18 mouse cellular contexts compared by ENCODE assay signal in genomic region chr14:21147171-21147570, GRCm38 (mm10).
"Had no signal": no experiment of that assay in that cellular context is flagged by ENCODE, and none has a peak within 500 bp of the region (broad histone marks: within the 10 kb centered on the region; RNA-seq: fewer than 3 reads in every experiment).

No protein-coding gene starts in this region.

- H3K36me3 ChIP-seq: midbrain, embryonic 10.5 days; midbrain, embryonic 13.5 days; neural tube, embryonic 13.5 days; neural tube, embryonic 15.5 days had no signal

- H3K27ac ChIP-seq: midbrain, embryonic 10.5 days; midbrain, embryonic 13.5 days; neural tube, embryonic 13.5 days; neural tube, embryonic 15.5 days had no signal

- DNase-seq: lung, adult 18-20 months; lung, embryonic 14.5 days; lung, postnatal 10 days; lung, postnatal 4 days; retina, postnatal 1 day; right cerebral cortex, adult 18-20 months; right cerebral cortex, postnatal 25 days; right cerebral cortex, postnatal 4 days; spleen, adult 18-20 months; thymus, adult 18-20 months; thymus, postnatal 25 days; thymus, postnatal 4 days had no signal

- H3K4me1 ChIP-seq: midbrain, embryonic 10.5 days; midbrain, embryonic 13.5 days; neural tube, embryonic 13.5 days; neural tube, embryonic 15.5 days had no signal

- H3K9me3 ChIP-seq: midbrain, embryonic 10.5 days; midbrain, embryonic 13.5 days; neural tube, embryonic 13.5 days; neural tube, embryonic 15.5 days had no signal

- H3K4me3 ChIP-seq: midbrain, embryonic 10.5 days; midbrain, embryonic 13.5 days; myocyte; neural tube, embryonic 13.5 days; neural tube, embryonic 15.5 days had no signal

- H3K4me2 ChIP-seq: lung, embryonic 14.5 days; midbrain, embryonic 13.5 days; neural tube, embryonic 13.5 days; neural tube, embryonic 15.5 days had no signal

- ATAC-seq: midbrain, embryonic 13.5 days; midbrain, embryonic 16.5 days had no signal

- H3K9ac ChIP-seq: lung, embryonic 14.5 days; midbrain, embryonic 13.5 days; neural tube, embryonic 13.5 days; neural tube, embryonic 15.5 days had no signal

- H3K27me3 ChIP-seq: midbrain, embryonic 13.5 days; neural tube, embryonic 13.5 days; neural tube, embryonic 15.5 days had no signal
